Mouse (Mus musculus) urinary bladder, postnatal 14 days (tissue): ENCODE data around the gene Fam89b.

Experiments used
- DNase-seq: peaks from one replicate; pipeline ENCODE4 v3.0.0; 2021; ENCODE audit warnings: low spot score

Gene Fam89b

GRCm38 (mm10) chr19:5680432-5680831 lies 49.0 kb downstream of the Fam89b start:
- DNase-seq, result no peak
